Mouse (Mus musculus): ENCODE measurements around the gene Prkd1. TPM values are rescaled to one million over a fixed set of nuclear protein-coding genes. Genes with fewer than 3 reads are reported as not detected.

Prkd1 gene
- polyA plus RNA-seq, 1 experiment from 2014 or later: 5.1 TPM

DNA sequence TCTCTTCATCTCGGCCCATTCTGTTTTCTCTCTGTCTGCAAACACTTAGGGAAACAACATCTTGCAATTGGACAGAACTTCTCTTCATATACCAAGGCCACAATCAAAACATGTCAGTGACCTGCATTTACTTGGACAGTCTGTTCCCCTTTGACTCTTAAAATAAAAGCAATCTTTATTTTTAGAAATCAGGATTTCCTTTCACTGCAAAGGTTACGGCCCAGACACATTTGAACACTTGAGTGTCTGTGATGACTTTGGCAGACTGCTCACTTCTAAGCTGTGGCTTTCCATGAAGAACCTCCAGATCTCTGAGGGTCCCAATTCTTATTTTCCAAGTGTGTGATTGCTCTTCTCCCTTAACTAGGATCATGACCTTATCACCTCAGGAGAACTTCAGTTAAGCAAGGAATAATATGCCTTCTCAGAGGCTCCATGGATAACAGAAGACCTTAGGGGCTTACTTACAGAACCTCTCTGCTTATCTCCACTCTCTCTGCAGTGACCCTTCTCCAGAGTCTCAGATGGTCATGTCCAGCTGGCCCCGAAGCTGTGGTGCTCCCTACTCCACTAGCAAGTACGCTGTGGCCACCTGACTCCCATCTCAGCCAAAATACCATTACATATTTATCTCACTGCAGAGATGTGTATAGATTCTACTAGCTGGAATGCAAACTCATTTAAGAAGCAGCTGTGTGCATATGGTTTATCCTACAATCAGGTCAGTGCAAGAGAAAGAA is 137.2 kb downstream of the Prkd1 start:
- 84% methylated on average over 4 of the region's 4 CpGs for WGBS
- Histone ChIP-seq H3K27ac (ENCODE audit: low read depth, low read length) (no peak overlapping the region), H3K4me1 (replicated peaks; ENCODE audit: control insufficient read depth, insufficient read depth, low read length) (no peaks in the 10 kb centered on the region)

GRCm38 (mm10) chr12:50508762-50509161 is 140.1 kb downstream of the Prkd1 start:
- no peaks in the 10 kb centered on the region for H3K27me3 ChIP-seq (ENCODE audit: control insufficient read depth, insufficient read depth, low read length)
- H3K4me2 ChIP-seq (replicated peaks; ENCODE audit: low read depth, low read length): no peak overlapping the region
- H3K4me1 ChIP-seq (replicated peaks; ENCODE audit: control insufficient read depth, insufficient read depth, low read length): no peaks in the 10 kb centered on the region
- ATAC-seq (ENCODE audit: low FRiP score) (no peak), DNase-seq (ENCODE audit: low spot score) (no peak)
- H3K9me3 ChIP-seq (ENCODE audit: control insufficient read depth, low read length): no peaks in the 10 kb centered on the region
- H3K9ac ChIP-seq (ENCODE audit: low read depth, low read length): no peak overlapping the region
- H3K4me3 ChIP-seq (ENCODE audit: low read depth, low read length): no peak overlapping the region
- H3K36me3 ChIP-seq (ENCODE audit: control insufficient read depth, insufficient read depth, low read length): no peaks in the 10 kb centered on the region
- WGBS: 81% methylated on average over 2 of the region's 2 CpGs
- H3K27ac ChIP-seq (ENCODE audit: low read depth, low read length): no peak overlapping the region

More for the DNA sequence above, 137.2 kb downstream of the Prkd1 start:
- Histone ChIP-seq H3K27me3 (ENCODE audit: control insufficient read depth, insufficient read depth, low read length) (no peaks in the 10 kb centered on the region), H3K9me3 (ENCODE audit: control insufficient read depth, low read length) (no peaks in the 10 kb centered on the region), H3K9ac (ENCODE audit: low read depth, low read length) (no peak overlapping the region), H3K4me2 (replicated peaks; ENCODE audit: low read depth, low read length) (no peak overlapping the region), H3K36me3 (ENCODE audit: control insufficient read depth, insufficient read depth, low read length) (no peaks in the 10 kb centered on the region), H3K4me3 (ENCODE audit: low read depth, low read length) (no peak overlapping the region)
- ATAC-seq (ENCODE audit: low FRiP score) (no peak), DNase-seq (ENCODE audit: low spot score) (no peak)

DNA sequence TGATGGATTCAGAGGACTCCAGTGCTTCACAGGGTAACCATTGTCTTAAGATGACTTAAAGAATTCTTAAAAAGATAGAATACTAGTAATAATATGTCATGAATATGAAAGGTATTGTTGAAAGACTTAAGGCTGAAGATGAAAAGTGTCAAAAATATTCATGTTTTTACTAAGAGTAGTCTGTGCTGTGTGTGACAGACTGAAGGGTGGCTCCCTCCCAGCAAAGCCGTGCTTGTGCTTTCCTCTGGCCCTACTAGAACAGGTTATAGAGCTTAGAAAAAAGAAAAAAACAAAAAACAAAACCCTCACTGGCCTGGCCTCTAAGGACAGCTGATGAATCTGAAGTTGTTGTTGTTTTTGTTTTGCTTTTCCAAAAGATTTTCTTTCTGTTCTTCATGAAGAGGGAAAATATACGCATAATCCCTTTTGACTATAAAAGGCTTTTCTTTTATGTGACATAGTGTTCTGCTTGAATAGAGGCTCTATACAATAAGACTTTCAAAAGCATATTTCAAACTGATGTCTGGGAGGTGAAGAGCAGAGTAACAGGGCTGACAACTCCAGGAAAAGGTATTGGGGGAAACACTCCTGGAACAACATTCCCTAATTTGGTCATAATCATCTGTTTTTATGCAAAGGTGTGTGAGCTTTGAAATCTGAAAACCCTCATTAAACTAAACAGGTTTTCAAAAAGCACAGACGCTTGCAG is 148.9 kb downstream of the Prkd1 start:
- Histone ChIP-seq H3K36me3 (ENCODE audit: control insufficient read depth, insufficient read depth, low read length) (no peaks in the 10 kb centered on the region), H3K27me3 (ENCODE audit: control insufficient read depth, insufficient read depth, low read length) (no peaks in the 10 kb centered on the region), H3K4me3 (ENCODE audit: low read depth, low read length) (no peak overlapping the region), H3K4me1 (replicated peaks; ENCODE audit: control insufficient read depth, insufficient read depth, low read length) (no peaks in the 10 kb centered on the region), H3K9ac (ENCODE audit: low read depth, low read length) (no peak overlapping the region), H3K4me2 (replicated peaks; ENCODE audit: low read depth, low read length) (no peak overlapping the region), H3K9me3 (ENCODE audit: control insufficient read depth, low read length) (no peaks in the 10 kb centered on the region), H3K27ac (ENCODE audit: low read depth, low read length) (no peak overlapping the region)
- DNase-seq (ENCODE audit: low spot score) (no peak), ATAC-seq (ENCODE audit: low FRiP score) (no peak)
- WGBS: 74% methylated on average over 3 of the region's 3 CpGs

- H3K4me2 ChIP-seq (replicated peaks; ENCODE audit: low read depth, low read length): no peak overlapping the region
- H3K4me1 ChIP-seq (replicated peaks; ENCODE audit: control insufficient read depth, insufficient read depth, low read length): no peaks in the 10 kb centered on the region
- H3K27ac ChIP-seq (ENCODE audit: low read depth, low read length): no peak overlapping the region
- no peak overlapping the region for H3K9ac ChIP-seq (ENCODE audit: low read depth, low read length)
- H3K27me3 ChIP-seq (ENCODE audit: control insufficient read depth, insufficient read depth, low read length): no peaks in the 10 kb centered on the region
- DNase-seq (ENCODE audit: low spot score) (no peak), ATAC-seq (ENCODE audit: low FRiP score) (no peak)
- 92% methylated on average over 3 of the region's 3 CpGs for WGBS
- H3K9me3 ChIP-seq (ENCODE audit: control insufficient read depth, low read length): no peaks in the 10 kb centered on the region
- H3K4me3 ChIP-seq (ENCODE audit: low read depth, low read length): no peak overlapping the region
- no peaks in the 10 kb centered on the region for H3K36me3 ChIP-seq (ENCODE audit: control insufficient read depth, insufficient read depth, low read length)
These were observed 152.9 kb downstream of the Prkd1 start for GRCm38 (mm10) chr12:50496006-50496405.

- H3K36me3 ChIP-seq (ENCODE audit: control insufficient read depth, insufficient read depth, low read length): no peaks in the 10 kb centered on the region
These were observed 169.1 kb downstream of the Prkd1 start for GRCm38 (mm10) chr12:50479784-50480183.

GRCm38 (mm10) chr12:50457151-50457550 is 191.7 kb downstream of the Prkd1 start:
- Histone ChIP-seq H3K4me3 (ENCODE audit: low read depth, low read length) (no peak overlapping the region), H3K27ac (ENCODE audit: low read depth, low read length) (no peak overlapping the region), H3K9me3 (ENCODE audit: control insufficient read depth, low read length) (no peaks in the 10 kb centered on the region), H3K4me1 (replicated peaks; ENCODE audit: control insufficient read depth, insufficient read depth, low read length) (no peaks in the 10 kb centered on the region), H3K27me3 (ENCODE audit: control insufficient read depth, insufficient read depth, low read length) (no peaks in the 10 kb centered on the region), H3K36me3 (ENCODE audit: control insufficient read depth, insufficient read depth, low read length) (no peaks in the 10 kb centered on the region), H3K9ac (ENCODE audit: low read depth, low read length) (no peak overlapping the region), H3K4me2 (replicated peaks; ENCODE audit: low read depth, low read length) (no peak overlapping the region)
- ATAC-seq (ENCODE audit: low FRiP score): no peak
- no peak for DNase-seq (ENCODE audit: low spot score)
- 92% methylated on average over 3 of the region's 3 CpGs for WGBS

More at GRCm38 (mm10) chr12:50479784-50480183, 169.1 kb downstream of the Prkd1 start:
- H3K27me3 ChIP-seq (ENCODE audit: control insufficient read depth, insufficient read depth, low read length): no peaks in the 10 kb centered on the region
- no peak overlapping the region for H3K27ac ChIP-seq (ENCODE audit: low read depth, low read length)
- H3K4me2 ChIP-seq (replicated peaks; ENCODE audit: low read depth, low read length): no peak overlapping the region
- DNase-seq (ENCODE audit: low spot score): no peak
- H3K9me3 ChIP-seq (ENCODE audit: control insufficient read depth, low read length): no peaks in the 10 kb centered on the region
- no peak overlapping the region for H3K9ac ChIP-seq (ENCODE audit: low read depth, low read length)
- no peak overlapping the region for H3K4me3 ChIP-seq (ENCODE audit: low read depth, low read length)
- no peaks in the 10 kb centered on the region for H3K4me1 ChIP-seq (replicated peaks; ENCODE audit: control insufficient read depth, insufficient read depth, low read length)
- no peak for ATAC-seq (ENCODE audit: low FRiP score)
- 92% methylated on average over 7 of the region's 7 CpGs for WGBS

- Histone ChIP-seq H3K4me3 (ENCODE audit: low read depth, low read length) (no peak overlapping the region), H3K27me3 (ENCODE audit: control insufficient read depth, insufficient read depth, low read length) (no peaks in the 10 kb centered on the region), H3K27ac (ENCODE audit: low read depth, low read length) (no peak overlapping the region), H3K4me2 (replicated peaks; ENCODE audit: low read depth, low read length) (no peak overlapping the region), H3K9me3 (ENCODE audit: control insufficient read depth, low read length) (no peaks in the 10 kb centered on the region), H3K4me1 (replicated peaks; ENCODE audit: control insufficient read depth, insufficient read depth, low read length) (no peaks in the 10 kb centered on the region), H3K9ac (ENCODE audit: low read depth, low read length) (no peak overlapping the region), H3K36me3 (ENCODE audit: control insufficient read depth, insufficient read depth, low read length) (no peaks in the 10 kb centered on the region)
- DNase-seq (ENCODE audit: low spot score) (no peak), ATAC-seq (ENCODE audit: low FRiP score) (no peak)
- 96% methylated on average over 3 of the region's 3 CpGs for WGBS
These were observed 197.1 kb downstream of the Prkd1 start for GRCm38 (mm10) chr12:50451761-50452160.

DNA sequence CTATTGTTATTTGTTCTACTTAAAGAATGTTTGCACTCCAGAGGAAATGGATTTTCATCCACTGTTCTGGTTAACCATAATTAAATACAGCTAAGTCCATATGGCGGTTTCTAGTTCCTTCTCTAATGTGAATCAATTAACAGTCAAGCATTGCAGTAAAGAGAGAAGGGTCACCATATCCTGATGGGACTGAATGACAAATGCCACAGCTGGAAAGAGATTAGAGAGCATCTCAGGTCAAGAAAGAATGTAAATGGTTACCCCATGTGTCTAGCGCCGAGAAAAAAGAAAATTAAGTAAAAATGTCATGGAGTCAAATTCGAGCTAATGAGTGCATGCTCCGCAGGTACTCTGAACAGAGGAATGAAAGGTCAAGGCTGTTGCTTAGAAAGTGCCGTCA is 212.2 kb downstream of the Prkd1 start:
- Histone ChIP-seq H3K9me3 (ENCODE audit: control insufficient read depth, low read length) (no peaks in the 10 kb centered on the region), H3K9ac (ENCODE audit: low read depth, low read length) (no peak overlapping the region), H3K4me2 (replicated peaks; ENCODE audit: low read depth, low read length) (no peak overlapping the region), H3K27ac (ENCODE audit: low read depth, low read length) (no peak overlapping the region), H3K4me1 (replicated peaks; ENCODE audit: control insufficient read depth, insufficient read depth, low read length) (no peaks in the 10 kb centered on the region), H3K36me3 (ENCODE audit: control insufficient read depth, insufficient read depth, low read length) (no peaks in the 10 kb centered on the region), H3K4me3 (ENCODE audit: low read depth, low read length) (no peak overlapping the region), H3K27me3 (ENCODE audit: control insufficient read depth, insufficient read depth, low read length) (no peaks in the 10 kb centered on the region)
- WGBS: 88% methylated on average over 6 of the region's 6 CpGs
- DNase-seq (ENCODE audit: low spot score): no peak
- ATAC-seq (ENCODE audit: low FRiP score): no peak
